Mouse (Mus musculus) CH12F3 (cell line): ENCODE measurements at regions not wholly inside any gene's neighbourhood (a gene's known extent, or its start where the extent isn't known, plus 50 kb on each side); places are given as distances from the start of the nearest gene placed in this dataset.

Source experiments
- in situ Hi-C: fragments of 300-500 bp; cut with MboI; formaldehyde crosslinking; loops from 2 replicates; pipeline ENCODE4 v1.14.3; 2020; ENCODE audit warnings: low sequenced_read_pairs

GRCm38 (mm10) chr16:50723144-50723543, 132.2 kb upstream of the Ccdc54 start:
- in situ Hi-C loops, result no loop called here

GRCm38 (mm10) chr16:50717306-50718017, 126.5 kb upstream of the Ccdc54 start:
- in situ Hi-C loops, result no loop called here

GRCm38 (mm10) chr16:50709727-50710126, 118.8 kb upstream of the Ccdc54 start:
- in situ Hi-C loops, result no loop called here

- in situ Hi-C loops, result no loop called here
These were observed 117.0 kb upstream of the Ccdc54 start for GRCm38 (mm10) chr16:50707906-50708305.

- in situ Hi-C loops, result no loop called here
These were observed 115.0 kb upstream of the Ccdc54 start for GRCm38 (mm10) chr16:50705921-50706320.

- in situ Hi-C loops, result no loop called here
These were observed 110.0 kb upstream of the Ccdc54 start for GRCm38 (mm10) chr16:50700811-50701517.

- in situ Hi-C loops, result no loop called here
These were observed 109.2 kb upstream of the Ccdc54 start for GRCm38 (mm10) chr16:50700123-50700522.

GRCm38 (mm10) chr16:50697722-50698121, 106.8 kb upstream of the Ccdc54 start:
- in situ Hi-C loops, result no loop called here

GRCm38 (mm10) chr16:50696052-50696451, 105.1 kb upstream of the Ccdc54 start:
- in situ Hi-C loops, result no loop called here

GRCm38 (mm10) chr16:50694045-50694444, 103.1 kb upstream of the Ccdc54 start:
- in situ Hi-C loops, result no loop called here

GRCm38 (mm10) chr16:50690818-50691217, 99.9 kb upstream of the Ccdc54 start:
- in situ Hi-C loops, result no loop called here

- in situ Hi-C loops, result no loop called here
These were observed 98.6 kb upstream of the Ccdc54 start for GRCm38 (mm10) chr16:50689525-50689924.

GRCm38 (mm10) chr16:50688818-50689506, 98.0 kb upstream of the Ccdc54 start:
- in situ Hi-C loops, result no loop called here

- in situ Hi-C loops, result no loop called here
These were observed 88.7 kb upstream of the Ccdc54 start for GRCm38 (mm10) chr16:50679698-50680097.

- in situ Hi-C loops, result no loop called here
These were observed 82.4 kb upstream of the Ccdc54 start for GRCm38 (mm10) chr16:50673339-50673738.

GRCm38 (mm10) chr16:50672713-50673112, 81.8 kb upstream of the Ccdc54 start:
- in situ Hi-C loops, result no loop called here

GRCm38 (mm10) chr16:50671170-50671569, 80.2 kb upstream of the Ccdc54 start:
- in situ Hi-C loops, result no loop called here

GRCm38 (mm10) chr16:50664240-50664639, 73.3 kb upstream of the Ccdc54 start:
- in situ Hi-C loops, result no loop called here
